Mouse (Mus musculus): ENCODE data around the gene Ctdsp1. TPM values are rescaled to one million over a fixed set of nuclear protein-coding genes. Genes with fewer than 3 reads are reported as not detected.

Gene Ctdsp1
- total RNA-seq (2023), result 100 to 1,000 TPM; 120 to 129 TPM

DNA sequence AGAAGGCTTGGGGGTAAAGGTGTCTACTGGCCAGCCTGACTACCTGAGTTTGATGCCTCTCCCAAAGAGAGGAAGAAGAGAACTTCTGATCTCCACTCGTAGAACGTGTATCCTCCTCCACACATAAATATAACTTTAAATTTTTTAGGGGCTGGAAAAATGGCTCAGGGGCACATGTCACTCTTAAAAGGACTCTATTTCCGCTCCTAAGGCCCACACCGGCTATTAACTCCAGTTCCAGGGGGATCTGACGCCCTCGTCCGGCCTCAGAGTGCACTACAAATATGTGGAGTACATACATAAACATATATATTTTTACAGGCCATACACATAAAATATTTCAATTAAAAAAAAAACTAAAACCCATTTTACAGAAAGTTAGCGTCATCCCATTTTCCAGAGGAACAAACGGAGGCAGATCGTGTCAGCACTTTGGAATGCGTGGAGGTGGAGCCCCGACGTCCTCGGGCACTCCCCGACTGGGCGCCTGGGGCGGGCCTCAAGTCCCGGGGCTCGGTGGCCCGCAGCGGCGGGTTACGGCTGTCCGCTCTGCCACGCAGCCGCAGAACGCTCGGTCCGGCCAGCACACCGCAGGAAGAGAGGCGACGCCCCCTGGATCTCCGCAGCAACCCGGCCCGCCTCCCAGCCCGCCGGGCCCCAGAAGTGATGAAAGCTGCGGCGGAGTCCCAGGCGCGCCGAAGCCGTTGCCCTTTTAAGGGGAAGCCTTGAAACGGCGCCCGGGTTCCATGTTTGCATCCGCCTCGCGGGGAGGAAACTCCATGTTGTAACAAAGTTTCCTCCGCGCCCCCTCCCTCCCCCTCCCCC lies at the start of gene Ctdsp1:
Ctdsp1 (plus strand) TSS at position 586 of the 825 bp plus-strand sequence.

DNA sequence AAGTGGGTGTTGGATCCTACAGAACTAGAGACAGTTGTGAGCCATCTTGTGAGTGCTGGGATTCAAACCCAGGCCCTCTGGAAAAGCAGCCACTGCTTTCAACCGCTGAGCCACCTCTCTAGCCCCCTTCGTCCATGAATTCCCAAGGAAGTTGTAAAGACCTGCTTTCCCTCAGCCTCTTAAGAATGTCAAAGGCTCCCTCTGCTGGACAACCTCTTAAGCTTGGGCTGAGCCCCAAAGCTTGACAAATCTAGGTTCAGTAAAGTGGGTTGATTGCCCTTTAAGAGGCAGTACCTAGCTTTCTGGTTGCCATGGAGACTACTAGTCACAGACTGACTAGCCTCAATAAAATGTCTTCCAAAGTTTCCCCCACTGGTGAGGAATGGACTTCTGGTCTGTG lies 29.5 kb upstream of the Ctdsp1 start, which contains the start of gene Catip:
Catip (plus strand) TSS at position 297 of the 400 bp plus-strand sequence.

DNA sequence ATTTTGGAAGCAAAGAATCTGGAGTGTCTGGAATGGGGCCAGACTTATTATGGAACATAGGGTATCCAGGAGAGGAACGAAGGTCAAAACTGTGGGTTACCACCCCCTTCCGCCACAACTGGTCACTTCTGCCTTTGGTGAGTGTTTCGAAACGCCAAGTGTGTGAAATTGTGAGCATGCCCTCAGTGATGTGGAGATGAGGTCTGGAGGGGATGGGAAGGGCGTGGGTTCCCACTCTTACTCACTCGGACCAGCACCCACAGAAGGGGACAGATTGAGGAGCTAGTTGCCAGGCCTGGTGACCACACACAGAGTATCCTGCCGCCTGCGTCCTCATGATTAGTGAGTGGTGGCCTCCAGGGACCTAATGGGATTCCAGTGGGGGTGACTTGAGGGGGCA lies 16.3 kb upstream of the Ctdsp1 start, which contains the start of gene Slc11a1:
Slc11a1 (plus strand) TSS at position 216 of the 400 bp plus-strand sequence.

DNA sequence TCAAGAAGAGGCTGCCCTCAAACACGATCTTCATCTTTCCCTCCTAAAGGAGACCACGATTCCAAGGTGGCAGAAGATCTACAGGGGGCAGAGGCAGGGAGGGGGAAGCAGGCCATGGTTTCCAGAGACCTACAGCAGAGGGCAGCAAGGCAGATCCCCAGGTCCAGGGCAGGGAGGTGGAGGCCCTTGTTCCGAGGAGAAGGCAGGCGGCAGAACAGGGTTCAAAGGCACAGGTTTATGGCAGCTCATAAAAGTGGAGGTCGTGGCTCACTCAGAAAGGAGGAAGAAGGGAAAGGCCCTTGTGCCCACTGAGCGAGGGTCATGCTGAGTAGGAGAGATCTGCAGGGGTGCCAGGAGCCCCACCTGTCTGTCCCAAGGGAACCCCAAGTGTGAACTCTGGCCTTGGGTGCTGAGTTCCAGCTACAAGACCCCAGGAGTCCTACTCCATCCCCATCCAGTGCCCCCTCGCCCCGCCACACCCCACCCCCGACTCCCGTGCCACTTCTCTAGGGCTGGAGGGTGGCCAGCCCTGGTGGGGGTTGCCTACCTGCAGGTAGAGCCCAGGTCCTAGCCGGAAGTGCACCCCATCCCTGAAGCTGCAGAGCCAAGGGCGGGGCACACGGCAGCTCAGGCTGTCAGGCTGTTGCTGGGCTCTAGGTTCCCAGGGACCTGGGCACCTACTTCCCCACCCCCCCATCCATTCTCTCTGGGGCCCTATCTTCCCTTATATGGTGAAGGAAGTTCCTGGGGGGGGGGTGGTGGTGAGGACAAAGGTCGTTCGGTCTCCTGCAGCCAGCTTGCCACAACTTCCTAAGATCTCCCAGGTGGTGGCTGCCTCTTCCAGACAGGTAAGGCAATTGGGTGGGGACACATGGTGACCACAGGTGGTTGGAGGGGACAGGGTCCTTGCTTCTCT lies 17.5 kb downstream of the Ctdsp1 start, which contains the start of gene Vil1:
Vil1 (plus strand) TSS at position 788 of the 916 bp plus-strand sequence.

Other genes with a start within 250 kb of the Ctdsp1 start
- under 1 TPM; 0.71 to 0.79 TPM for gene Cxcr2, start 237.5 kb upstream of the Ctdsp1 start, total RNA-seq (2023)
- gene Cxcr1, start 196.9 kb upstream of the Ctdsp1 start, total RNA-seq (2023), result under 1 TPM in 1 of 2 experiments, not detected in 1; 0.50 TPM
- 100 to 1,000 TPM; 393 to 398 TPM for gene Arpc2, start 155.4 kb upstream of the Ctdsp1 start, total RNA-seq (2023)
- gene Gpbar1, start 113.0 kb upstream of the Ctdsp1 start, total RNA-seq (2023), result 1 to 10 TPM; 1.2 to 1.8 TPM
- 100 to 1,000 TPM; 150 to 151 TPM for gene Aamp, start 106.8 kb upstream of the Ctdsp1 start, total RNA-seq (2023)
- gene Pnkd, start 106.6 kb upstream of the Ctdsp1 start, total RNA-seq (2023), result 10 to 100 TPM; 31.4 to 31.8 TPM
- 1 to 10 TPM; 1.6 to 1.9 TPM for gene Tmbim1, start 85.9 kb upstream of the Ctdsp1 start, total RNA-seq (2023)
- gene Catip, start 29.4 kb upstream of the Ctdsp1 start, total RNA-seq (2023), result not detected
- 1 to 10 TPM; 1.7 to 3.5 TPM for gene Slc11a1, start 16.3 kb upstream of the Ctdsp1 start, total RNA-seq (2023)
- gene Vil1, start 17.9 kb downstream of the Ctdsp1 start, total RNA-seq (2023), result 1 to 10 TPM in 1 of 2 experiments, under 1 TPM in 1; 0.96 to 3.3 TPM
- gene Cnot9, start 114.5 kb downstream of the Ctdsp1 start, total RNA-seq (2023), result 10 to 100 TPM; 30.6 to 32.4 TPM
- under 1 TPM; 0.62 to 0.84 TPM for gene Plcd4, start 151.4 kb downstream of the Ctdsp1 start, total RNA-seq (2023)
- gene Usp37, start 152.8 kb downstream of the Ctdsp1 start, total RNA-seq (2023), result 10 to 100 TPM; 25.0 to 27.9 TPM
- 10 to 100 TPM; 49.4 to 61.7 TPM for gene Zfp142, start 196.7 kb downstream of the Ctdsp1 start, total RNA-seq (2023)
- gene Bcs1l, start 196.8 kb downstream of the Ctdsp1 start, total RNA-seq (2023), result 10 to 100 TPM; 12.3 to 13.8 TPM
- 10 to 100 TPM; 44.5 to 53.4 TPM for gene Rnf25, start 209.9 kb downstream of the Ctdsp1 start, total RNA-seq (2023)
- gene Stk36, start 209.9 kb downstream of the Ctdsp1 start, total RNA-seq (2023), result not detected

Measured in T-cell, adult 66 days (primary cell).